Mouse (Mus musculus) heart, embryonic 10.5 days (tissue): Measurements from ENCODE around the gene Actr5. TPM values are rescaled to one million over a fixed set of nuclear protein-coding genes. Genes with fewer than 3 reads are reported as not detected.

Source experiments
- DNase-seq: peaks from one replicate; pipeline ENCODE4 v3.0.0-alpha.2; 2017; ENCODE audit warnings: low spot score
- H3K27ac ChIP-seq: fragments of 300-500 bp; sonication (generic); 2 replicates; pipeline ENCODE4 v1.5.1; 2016; ENCODE audit warnings: mild to moderate bottlenecking
- H3K27me3 ChIP-seq: fragments of 300-500 bp; sonication (generic); 2 replicates; pipeline ENCODE4 v1.6.1; 2016; ENCODE audit warnings: mild to moderate bottlenecking; ENCODE audit not compliant: poor library complexity, insufficient read depth, severe bottlenecking
- H3K36me3 ChIP-seq: fragments of 300-500 bp; sonication (generic); 2 replicates; pipeline ENCODE4 v1.6.1; 2016; ENCODE audit warnings: mild to moderate bottlenecking, moderate library complexity
- H3K4me1 ChIP-seq: fragments of 300-500 bp; sonication (generic); 2 replicates; pipeline ENCODE4 v1.6.1; 2016; ENCODE audit warnings: mild to moderate bottlenecking
- H3K4me3 ChIP-seq: fragments of 300-500 bp; sonication (generic); 2 replicates; pipeline ENCODE4 v1.5.1; 2016; ENCODE audit warnings: mild to moderate bottlenecking, moderate library complexity
- H3K9me3 ChIP-seq: fragments of 300-500 bp; sonication (generic); 2 replicates; pipeline ENCODE4 v1.6.1; 2016; ENCODE audit warnings: mild to moderate bottlenecking, moderate library complexity
- WGBS: fragments of 180-500 bp; shearing (Covaris S2); methylation state at CpG from one replicate; pipeline ENCODE4 v1.1.7; 2016; 5-methylcytosine and 5-hydroxymethylcytosine counted together
- polyA plus RNA-seq: library from polyadenylated mRNA; unstranded; fragments of >200 nt; fragmentation: Nextera tagmentation; extraction: Ambion mirVana; gene quantifications from 2 replicates; pipeline ENCODE4 v1.2.1, GENCODE M21; 2016

Gene Actr5
- 8.5 and 12.7 TPM in 2 replicates for polyA plus RNA-seq

DNA sequence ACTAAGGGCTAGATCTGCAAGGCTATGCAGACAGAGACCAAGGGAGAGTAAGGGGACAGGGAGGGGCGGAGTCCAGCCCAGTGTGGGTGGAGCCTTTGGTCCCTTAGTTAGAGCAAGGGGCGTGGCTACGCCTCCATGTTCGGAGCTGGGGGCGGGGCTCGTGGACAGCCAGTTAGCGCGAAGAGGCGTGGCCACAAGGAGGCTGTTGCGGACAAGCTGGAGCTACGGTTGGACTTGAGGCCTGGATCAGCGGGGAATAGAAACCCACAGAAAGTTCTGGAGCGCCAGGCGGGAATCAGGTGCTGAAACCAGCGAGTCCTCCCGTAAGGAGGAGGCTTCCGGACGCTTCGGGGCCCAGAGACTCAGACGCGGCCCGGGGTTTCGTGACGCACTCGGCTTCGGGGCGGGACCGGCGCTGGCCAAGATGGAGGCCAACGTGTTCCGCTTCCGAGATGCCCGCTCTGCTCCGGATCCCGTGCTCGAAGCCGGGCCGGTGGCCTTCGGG, at the start of gene Actr5:
Gene Actr5 (plus strand): TSS at position 171 of the 505 bp plus-strand sequence.
- Histone ChIP-seq H3K27ac (peak within 1 kb of the TSS; percentile 93), H3K27me3 (peaks cover 20% of the 10 kb centered on the region; the same call in 1 of the 2 replicates), H3K4me1 (peaks cover 6% of the 10 kb centered on the region; the same call in 1 of the 2 replicates), H3K4me3 (peak within 1 kb of the TSS; percentile 98), H3K9me3 (no peaks in the 10 kb centered on the region), H3K36me3 (peaks cover 31% of the 10 kb centered on the region)
- 0% methylated on average over 39 of the region's 39 CpGs for WGBS
- DNase-seq: peak; percentile 98

- Histone ChIP-seq H3K4me1 (peaks cover 11% of the 10 kb centered on the region), H3K36me3 (no peaks in the 10 kb centered on the region), H3K9me3 (no peaks in the 10 kb centered on the region), H3K4me3 (no peak overlapping the region), H3K27ac (no peak overlapping the region), H3K27me3 (peaks cover 17% of the 10 kb centered on the region)
- 43% methylated on average over 4 of the region's 4 CpGs for WGBS
- DNase-seq: no peak
Observed at GRCm38 (mm10) chr2:158579979-158580378, 44.7 kb upstream of the Actr5 start.

DNA sequence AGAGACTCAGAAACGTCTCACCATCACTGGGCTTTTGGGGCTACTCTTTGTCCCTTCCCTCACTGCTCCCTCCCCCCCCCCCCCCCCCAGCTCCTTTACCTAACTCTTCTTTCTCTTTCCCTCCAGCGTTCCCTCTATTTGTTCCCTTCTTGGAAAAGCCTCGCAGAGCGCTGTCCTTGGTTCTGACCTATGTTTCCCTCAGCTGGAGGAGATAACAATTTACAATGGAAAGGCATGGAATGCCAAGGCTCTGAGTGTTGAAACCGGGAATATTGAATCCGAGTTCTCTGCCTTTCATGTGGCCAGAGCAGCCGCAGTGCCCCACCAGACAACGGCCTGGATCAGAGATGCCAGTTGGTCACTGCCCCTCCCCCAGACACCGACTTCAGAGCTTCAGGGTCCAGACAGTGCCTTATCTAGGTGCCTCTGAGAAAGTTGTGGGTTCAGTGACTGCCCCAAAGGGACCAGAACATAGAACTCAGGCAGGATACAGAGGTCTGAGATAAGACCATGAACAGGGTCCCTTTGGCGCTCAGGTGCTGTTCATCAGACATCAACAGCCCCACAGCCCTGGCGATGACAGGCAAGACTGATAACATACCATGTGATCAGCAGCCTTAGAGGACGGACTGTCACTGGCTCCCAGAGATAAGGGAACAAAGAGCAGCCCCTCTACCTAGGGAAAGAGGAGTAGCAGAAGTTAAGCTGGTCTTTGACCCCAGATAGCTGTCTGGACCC, 39.9 kb upstream of the Actr5 start:
- Histone ChIP-seq H3K27ac (no peak overlapping the region), H3K4me3 (no peak overlapping the region), H3K9me3 (no peaks in the 10 kb centered on the region), H3K4me1 (peaks cover 15% of the 10 kb centered on the region), H3K27me3 (peaks cover 27% of the 10 kb centered on the region), H3K36me3 (no peaks in the 10 kb centered on the region)
- DNase-seq: peak; percentile 90
- 1% methylated on average over 12 of the region's 12 CpGs for WGBS

- H3K27ac ChIP-seq: no peak overlapping the region
- H3K4me1 ChIP-seq: peaks cover 11% of the 10 kb centered on the region
- H3K27me3 ChIP-seq: peaks cover 19% of the 10 kb centered on the region; the same call in 1 of the 2 replicates
- no peak for DNase-seq
- no peaks in the 10 kb centered on the region for H3K36me3 ChIP-seq
- no peak overlapping the region for H3K4me3 ChIP-seq
- no peaks in the 10 kb centered on the region for H3K9me3 ChIP-seq
- WGBS: 60% methylated on average over 8 of the region's 8 CpGs
Observed at GRCm38 (mm10) chr2:158588524-158589271, 36.0 kb upstream of the Actr5 start.

- Histone ChIP-seq H3K27ac (no peak overlapping the region), H3K27me3 (peaks cover 27% of the 10 kb centered on the region; the same call in 1 of the 2 replicates), H3K36me3 (no peaks in the 10 kb centered on the region), H3K9me3 (no peaks in the 10 kb centered on the region), H3K4me3 (no peak overlapping the region), H3K4me1 (0 out of 2 replicates have a peak, but pooled peaks cover 5% of the 10 kb centered on the region)
- 50% methylated on average over 3 of the region's 3 CpGs for WGBS
- DNase-seq: no peak
Observed at GRCm38 (mm10) chr2:158590495-158590894, 34.2 kb upstream of the Actr5 start.

DNA sequence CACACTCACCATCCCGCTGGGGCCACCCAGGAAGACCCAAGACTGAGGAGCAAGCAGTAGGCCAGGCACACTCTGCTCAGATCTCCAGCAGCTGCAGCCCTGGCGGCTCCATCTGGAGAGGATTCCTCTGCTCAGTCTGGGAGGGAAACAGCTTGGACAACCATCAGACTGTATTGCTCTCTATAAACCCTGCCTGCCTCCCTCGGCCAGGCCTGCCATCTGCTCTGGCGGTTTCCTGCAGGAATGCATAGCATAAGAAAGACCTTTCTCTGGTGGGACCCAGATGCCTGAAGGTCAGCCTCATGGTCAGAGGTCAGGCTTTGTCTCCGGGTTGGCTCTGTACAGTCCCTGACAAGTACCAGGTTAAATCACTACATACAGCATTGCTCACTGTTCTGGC, 33.4 kb upstream of the Actr5 start:
- no peak overlapping the region for H3K4me3 ChIP-seq
- H3K27me3 ChIP-seq: peaks cover 35% of the 10 kb centered on the region; the same call in 1 of the 2 replicates
- H3K9me3 ChIP-seq: no peaks in the 10 kb centered on the region
- H3K27ac ChIP-seq: no peak overlapping the region
- WGBS: 55% methylated on average over 5 of the region's 5 CpGs
- H3K4me1 ChIP-seq: 0 out of 2 replicates have a peak, but pooled peaks cover 8% of the 10 kb centered on the region
- no peak for DNase-seq
- no peaks in the 10 kb centered on the region for H3K36me3 ChIP-seq

DNA sequence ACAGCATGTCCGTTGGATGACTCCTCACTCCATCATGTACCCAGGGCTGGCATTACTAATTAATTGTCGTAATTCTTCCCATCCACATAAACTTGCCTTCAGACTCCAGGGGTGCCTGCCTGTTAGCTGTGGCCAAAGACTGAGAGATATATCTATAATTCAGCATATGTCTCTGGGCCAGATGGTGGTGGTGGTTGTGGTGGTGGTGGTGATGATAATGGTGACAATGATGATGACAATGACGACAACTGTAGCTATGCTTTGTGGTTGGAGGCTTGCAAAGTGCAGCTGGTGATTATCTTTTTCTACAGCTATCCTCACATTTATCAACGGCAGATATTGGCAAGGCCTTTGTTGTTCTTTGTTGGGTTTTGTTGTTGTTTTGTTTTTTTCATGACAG, 31.3 kb upstream of the Actr5 start:
- 0 out of 2 replicates have a peak, but pooled peaks cover 8% of the 10 kb centered on the region for H3K4me1 ChIP-seq
- no peak for DNase-seq
- H3K9me3 ChIP-seq: no peaks in the 10 kb centered on the region
- H3K4me3 ChIP-seq: no peak overlapping the region
- peaks cover 39% of the 10 kb centered on the region for H3K27me3 ChIP-seq
- no peak overlapping the region for H3K27ac ChIP-seq
- H3K36me3 ChIP-seq: no peaks in the 10 kb centered on the region
- WGBS: 66% methylated on average over 4 of the region's 4 CpGs

- 3% methylated on average over 12 of the region's 12 CpGs for WGBS
- Histone ChIP-seq H3K27ac (no peak overlapping the region), H3K36me3 (no peaks in the 10 kb centered on the region), H3K9me3 (no peaks in the 10 kb centered on the region), H3K4me3 (no peak overlapping the region), H3K27me3 (peaks cover 54% of the 10 kb centered on the region), H3K4me1 (0 out of 2 replicates have a peak, but pooled peaks cover 8% of the 10 kb centered on the region)
- DNase-seq: peak; percentile 88
Observed at GRCm38 (mm10) chr2:158595103-158595502, 29.6 kb upstream of the Actr5 start.

DNA sequence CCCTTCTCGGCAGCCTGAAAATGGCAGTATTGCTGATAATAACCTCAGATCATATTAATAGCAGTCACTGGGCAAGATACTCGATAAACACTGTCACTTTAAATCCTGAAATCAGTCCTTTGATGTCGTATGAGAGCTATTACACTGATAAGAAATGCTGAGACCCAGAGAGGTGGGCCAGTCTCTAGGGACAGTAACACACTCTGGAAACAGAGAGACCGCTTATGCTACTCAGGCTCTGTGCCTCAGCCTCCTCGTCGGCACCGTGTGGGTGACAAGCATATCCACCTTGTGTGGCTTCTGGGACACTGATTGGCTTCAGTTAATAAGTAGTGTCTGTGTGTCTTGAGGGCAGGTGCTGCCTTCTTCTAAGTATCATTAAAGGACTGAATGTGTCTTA, 29.1 kb upstream of the Actr5 start:
- WGBS: 29% methylated on average over 7 of the region's 7 CpGs
- H3K4me1 ChIP-seq: 0 out of 2 replicates have a peak, but pooled peaks cover 8% of the 10 kb centered on the region
- H3K4me3 ChIP-seq: no peak overlapping the region
- H3K27ac ChIP-seq: no peak overlapping the region
- H3K9me3 ChIP-seq: no peaks in the 10 kb centered on the region
- H3K36me3 ChIP-seq: no peaks in the 10 kb centered on the region
- H3K27me3 ChIP-seq: peaks cover 58% of the 10 kb centered on the region
- DNase-seq: no peak

DNA sequence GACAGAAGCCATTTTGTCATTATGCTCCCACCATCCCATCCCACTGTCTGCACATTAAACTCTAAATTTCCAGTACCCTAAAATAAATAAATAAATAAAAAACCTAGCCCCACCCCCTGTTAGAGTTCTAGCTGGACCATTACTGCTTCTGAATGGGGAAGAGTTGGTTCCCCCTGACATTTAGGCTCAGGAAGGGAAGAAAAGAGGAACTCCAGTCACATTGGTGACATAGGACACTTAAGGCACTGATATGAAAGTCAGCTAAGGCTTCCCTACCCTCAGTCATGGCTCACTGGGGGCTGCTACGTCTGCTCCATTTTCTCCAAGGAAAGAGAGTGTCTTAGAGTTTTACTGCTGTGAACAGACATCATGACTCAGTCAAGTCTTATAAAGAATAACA, 27.9 kb upstream of the Actr5 start:
- Histone ChIP-seq H3K4me1 (0 out of 2 replicates have a peak, but pooled peaks cover 8% of the 10 kb centered on the region), H3K27ac (no peak overlapping the region), H3K9me3 (no peaks in the 10 kb centered on the region), H3K27me3 (peaks cover 64% of the 10 kb centered on the region), H3K4me3 (no peak overlapping the region), H3K36me3 (no peaks in the 10 kb centered on the region)
- WGBS: 68% methylated on average over 1 of the region's 1 CpGs
- DNase-seq: no peak

DNA sequence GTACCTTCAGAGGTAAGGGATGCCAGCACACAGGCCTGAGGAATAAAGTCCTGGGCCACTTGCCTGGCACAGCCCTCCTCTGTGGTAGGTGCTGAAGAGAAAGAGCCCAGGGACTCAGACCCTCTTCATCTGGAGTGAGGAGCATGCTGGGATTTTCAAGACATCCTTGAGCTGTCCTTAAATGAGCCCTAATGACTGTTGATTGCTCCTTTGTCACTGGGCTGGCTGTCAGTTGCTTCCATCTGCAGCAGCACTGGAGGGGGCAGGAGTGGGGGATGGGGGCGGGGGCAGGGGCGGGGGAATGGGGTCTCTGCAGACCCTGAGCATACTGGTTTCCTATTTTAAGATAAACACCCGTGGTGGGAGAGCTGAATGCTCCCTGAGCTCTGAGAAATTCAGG, 24.2 kb upstream of the Actr5 start:
- H3K9me3 ChIP-seq: no peaks in the 10 kb centered on the region
- peaks cover 75% of the 10 kb centered on the region for H3K27me3 ChIP-seq
- H3K4me1 ChIP-seq: peaks cover 8% of the 10 kb centered on the region; the same call in 1 of the 2 replicates
- no peak for DNase-seq
- 24% methylated on average over 2 of the region's 3 CpGs for WGBS
- no peaks in the 10 kb centered on the region for H3K36me3 ChIP-seq
- H3K27ac ChIP-seq: no peak overlapping the region
- H3K4me3 ChIP-seq: no peak overlapping the region

DNA sequence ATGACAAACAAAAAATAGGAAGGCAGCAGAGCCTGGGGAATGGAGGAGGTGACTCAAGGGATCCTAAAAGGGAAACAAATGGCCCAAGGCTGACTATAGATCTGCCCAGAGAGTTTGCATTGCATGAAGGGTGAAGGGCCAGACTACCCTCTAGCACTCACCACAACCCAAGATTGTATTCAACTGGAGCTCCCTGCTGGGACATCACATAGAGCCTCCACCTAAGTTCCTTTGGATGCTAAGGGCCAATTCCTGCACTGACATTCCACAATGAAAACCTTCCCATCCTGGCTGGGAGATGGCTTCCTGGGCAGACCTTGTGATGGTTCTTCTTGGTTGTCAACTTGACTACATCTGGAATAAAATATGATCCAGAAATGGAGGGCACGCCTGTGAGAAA, 23.4 kb upstream of the Actr5 start:
- 74% methylated on average over 1 of the region's 1 CpGs for WGBS
- Histone ChIP-seq H3K9me3 (no peaks in the 10 kb centered on the region), H3K4me1 (peaks cover 9% of the 10 kb centered on the region; the same call in 1 of the 2 replicates), H3K36me3 (no peaks in the 10 kb centered on the region), H3K27me3 (peaks cover 75% of the 10 kb centered on the region), H3K27ac (no peak overlapping the region), H3K4me3 (no peak overlapping the region)
- DNase-seq: no peak

DNA sequence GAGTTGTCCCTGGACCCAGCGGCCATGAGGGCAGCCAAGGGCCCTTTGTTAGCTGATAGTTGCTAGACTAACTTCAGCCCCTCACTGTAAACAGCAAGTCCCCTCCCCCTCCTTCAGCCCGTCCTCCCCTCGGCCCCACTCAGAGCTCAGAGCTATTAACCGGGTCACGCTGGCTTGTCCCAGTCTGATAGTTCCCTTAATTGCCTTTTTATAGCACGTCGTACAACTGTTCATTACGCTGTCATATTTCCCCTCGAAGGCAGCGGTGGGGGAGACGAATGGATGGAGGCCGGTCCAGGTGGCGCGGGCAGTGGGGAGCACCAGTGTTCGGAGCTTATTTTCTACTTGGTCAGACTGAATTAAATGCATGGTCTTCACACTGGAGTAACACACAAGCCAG, 22.0 kb upstream of the Actr5 start:
- Histone ChIP-seq H3K9me3 (no peaks in the 10 kb centered on the region), H3K27me3 (peaks cover 79% of the 10 kb centered on the region), H3K4me3 (no peak overlapping the region), H3K4me1 (peaks cover 14% of the 10 kb centered on the region), H3K27ac (no peak overlapping the region), H3K36me3 (no peaks in the 10 kb centered on the region)
- no peak for DNase-seq
- 44% methylated on average over 15 of the region's 15 CpGs for WGBS
